Mouse (Mus musculus): Measurements from ENCODE around the gene Obox2. TPM values are rescaled to one million over a fixed set of nuclear protein-coding genes. Genes with fewer than 3 reads are reported as not detected.

Obox2 gene
- not detected for polyA plus RNA-seq (2017; shearing (Covaris generic))

GRCm38 (mm10) chr7:15388421-15388998 is at the start of gene Obox2, which contains the start of gene Obox1:
Gene Obox2 (plus strand): TSS chr7:15388721.
Gene Obox1 (plus strand): TSS chr7:15388948.

Other genes starting within 250 kb of the Obox2 start
- gene Obox1, start 227 bp downstream of the Obox2 start, polyA plus RNA-seq (2017; shearing (Covaris generic)): not detected

Data from CD4-positive, CD25-positive, alpha-beta regulatory T cell, adult 9 weeks (primary cell).